12 mouse cellular contexts compared by ENCODE assay signal in genomic region chr13:57949513-57949912, GRCm38 (mm10). TPM values are rescaled to one million over a fixed set of nuclear protein-coding genes. Genes with fewer than 3 reads are reported as not detected.
"Had no signal": no experiment of that assay in that cellular context is flagged by ENCODE, and none has a peak within 500 bp of the region (broad histone marks: within the 10 kb centered on the region; RNA-seq: fewer than 3 reads in every experiment).

No protein-coding gene starts in this region.

- H3K27ac ChIP-seq: kidney, postnatal 0 days; limb, embryonic 15.5 days; liver, embryonic 12.5 days; macrophage; neural tube, embryonic 13.5 days; stomach, postnatal 0 days had no signal

- H3K9me3 ChIP-seq: limb, embryonic 15.5 days; liver, embryonic 12.5 days; neural tube, embryonic 13.5 days had no signal

- H3K36me3 ChIP-seq: limb, embryonic 15.5 days; liver, embryonic 12.5 days; neural tube, embryonic 13.5 days had no signal

- DNase-seq: kidney, postnatal 36 days; lung, embryonic 14.5 days; lung, postnatal 14 days; thymus, postnatal 4 days had no signal

- H3K4me1 ChIP-seq: liver, embryonic 12.5 days; megakaryocyte, embryonic 14.5 days had no signal

- ATAC-seq: liver, embryonic 12.5 days had no signal

- H3K9ac ChIP-seq: limb, embryonic 15.5 days; liver, embryonic 12.5 days; lung, embryonic 14.5 days; neural tube, embryonic 13.5 days had no signal

- H3K4me2 ChIP-seq: limb, embryonic 15.5 days; liver, embryonic 12.5 days; lung, embryonic 14.5 days; midbrain, embryonic 11.5 days; neural tube, embryonic 13.5 days had no signal

- H3K4me3 ChIP-seq: limb, embryonic 15.5 days; liver, embryonic 12.5 days; megakaryocyte, embryonic 14.5 days; neural tube, embryonic 13.5 days had no signal

- H3K27me3 ChIP-seq: limb, embryonic 15.5 days; liver, embryonic 12.5 days; megakaryocyte, embryonic 14.5 days had no signal

RNA-seq across cellular contexts. Expression of gene Spock1, which starts 41.4 kb away (rescaled TPM):
- polyA plus RNA-seq: lung, embryonic 14.5 days; macrophage had no signal
